Mouse (Mus musculus): Measurements from ENCODE around the gene Sppl2c.

Gene Sppl2c

DNA sequence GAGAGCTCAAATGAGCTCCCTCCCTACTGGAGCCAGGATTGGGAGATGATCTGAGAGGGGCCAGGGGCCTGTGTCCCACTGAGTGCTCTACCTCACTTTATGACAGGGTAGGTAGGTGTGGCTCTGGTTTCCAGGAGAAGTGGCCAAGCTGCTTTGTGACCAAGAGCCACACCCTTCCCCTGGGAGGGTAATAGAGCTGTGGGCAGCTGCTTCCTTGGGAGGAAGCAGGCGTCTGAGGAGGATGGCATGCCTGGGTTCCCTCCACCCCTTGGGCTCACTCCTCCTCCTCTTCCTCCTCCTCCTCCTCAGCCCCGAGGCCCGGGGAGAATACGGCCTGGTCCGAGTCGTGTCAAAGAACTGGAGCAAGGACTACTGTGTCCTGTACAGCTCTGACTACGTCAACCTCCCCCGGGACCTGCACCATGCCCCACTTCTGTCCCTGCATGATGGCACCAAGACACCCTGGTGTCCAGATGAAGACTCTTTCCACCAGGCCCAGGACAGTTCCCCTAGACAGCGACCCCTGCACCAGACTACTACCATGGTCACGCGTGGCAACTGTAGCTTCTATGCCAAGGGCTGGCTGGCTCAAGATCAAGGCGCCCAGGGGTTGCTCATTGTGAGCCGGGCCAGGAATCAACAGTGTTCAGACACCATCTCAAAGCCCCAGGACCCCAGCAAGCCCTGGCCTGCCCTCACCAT, at the start of gene Sppl2c:
Sppl2c (plus strand) TSS at position 193 of the 702 bp plus-strand sequence.
- no peak for DNase-seq

DNA sequence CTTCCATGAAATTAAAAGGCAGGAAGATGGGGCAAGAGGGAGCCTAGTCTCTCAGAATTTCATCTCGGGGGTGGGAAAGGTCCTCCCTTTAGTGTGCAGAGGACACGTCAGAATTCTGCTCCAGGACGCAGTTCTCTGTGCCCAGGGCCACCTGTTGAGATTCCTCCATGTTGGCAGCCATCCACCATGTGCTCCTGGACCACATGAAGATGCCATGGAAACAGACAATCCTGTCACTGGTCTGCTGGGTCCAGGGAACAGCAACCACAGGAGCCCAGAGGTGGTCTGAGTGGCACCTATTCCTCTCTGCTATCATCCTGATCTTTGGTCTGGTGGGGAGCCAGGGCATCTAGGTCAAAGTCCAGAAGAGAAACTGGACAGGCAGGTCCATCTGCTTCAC, 47.2 kb upstream of the Sppl2c start:
- no peak for DNase-seq

DNA sequence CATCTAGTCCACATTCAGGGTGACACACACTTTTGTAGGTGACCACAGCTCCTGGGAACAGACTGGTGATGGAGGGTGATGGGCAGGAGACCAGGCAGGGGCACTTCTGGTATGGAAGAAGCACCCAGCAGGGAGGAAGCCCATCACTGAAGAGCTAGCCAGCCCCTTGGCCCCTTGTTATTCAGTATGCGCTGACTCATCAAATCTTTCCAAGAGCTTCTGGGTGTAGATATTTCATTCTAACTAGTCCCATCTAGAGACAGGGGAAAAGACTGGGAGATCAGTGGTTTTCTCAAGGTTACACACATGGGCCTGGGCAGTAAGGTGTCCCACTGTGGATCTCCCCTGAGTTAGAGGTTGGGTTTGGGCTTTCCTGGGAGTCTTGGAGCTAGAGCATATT, 41.2 kb upstream of the Sppl2c start:
- no peak for DNase-seq

DNA sequence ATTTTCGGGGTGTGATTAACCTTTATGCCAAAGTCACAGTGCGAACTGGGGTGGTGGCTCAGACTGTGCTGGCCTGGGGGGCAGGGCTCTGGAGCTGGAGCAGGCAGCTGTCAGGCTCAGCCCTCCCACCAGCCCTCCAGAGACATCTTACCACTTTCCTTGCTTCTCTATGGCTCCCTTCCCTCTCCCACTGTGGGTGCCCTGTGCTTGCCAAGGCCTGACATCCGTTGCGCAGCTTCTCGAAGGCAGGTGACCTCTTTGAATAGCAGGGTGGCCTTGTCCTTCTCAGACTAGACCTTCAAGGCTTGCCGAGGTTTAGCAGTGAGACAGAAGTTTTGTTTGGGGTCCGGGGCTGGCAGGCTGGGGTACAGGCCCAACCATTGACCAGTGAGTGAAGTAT, 37.3 kb upstream of the Sppl2c start:
- DNase-seq: no peak

DNA sequence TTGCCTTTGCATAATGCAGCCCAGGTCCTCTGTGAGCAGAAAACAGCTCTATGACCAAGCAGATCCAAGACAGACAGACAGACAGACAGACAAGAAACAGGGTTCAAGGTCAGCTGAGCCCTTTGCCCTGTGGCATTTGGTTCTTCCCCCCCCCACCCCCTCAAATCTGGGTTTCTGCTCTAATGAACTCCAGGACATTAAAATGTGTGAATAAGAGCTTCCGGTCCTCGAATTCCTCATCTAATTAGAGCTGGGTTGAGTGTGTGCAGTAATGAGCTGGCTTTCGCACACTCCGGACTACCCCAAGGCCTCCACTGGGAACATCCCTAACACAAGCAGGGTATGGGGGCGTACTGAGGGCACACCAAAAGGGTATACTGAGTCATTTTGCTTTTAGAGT, 35.2 kb upstream of the Sppl2c start:
- no peak for DNase-seq

DNA sequence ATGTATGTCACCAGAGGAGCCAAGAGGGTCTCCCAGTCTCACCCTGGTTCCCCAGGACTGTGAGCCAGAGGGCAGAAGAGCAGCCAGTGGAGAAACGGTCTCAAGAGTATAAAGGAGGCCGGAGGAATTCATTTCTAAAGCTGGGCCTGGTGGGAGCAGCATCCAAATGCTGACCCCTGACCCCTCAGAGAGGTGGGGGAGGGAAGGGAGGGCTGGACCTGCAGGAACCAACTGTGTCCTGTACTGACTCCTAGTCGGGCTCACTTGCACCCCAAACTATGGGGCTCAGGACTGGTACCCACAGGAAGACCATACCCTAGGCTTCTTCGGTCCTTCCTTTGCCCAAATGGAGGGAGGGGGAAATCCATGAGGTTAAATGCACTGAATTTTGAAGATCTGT, 31.8 kb upstream of the Sppl2c start:
- no peak for DNase-seq

DNA sequence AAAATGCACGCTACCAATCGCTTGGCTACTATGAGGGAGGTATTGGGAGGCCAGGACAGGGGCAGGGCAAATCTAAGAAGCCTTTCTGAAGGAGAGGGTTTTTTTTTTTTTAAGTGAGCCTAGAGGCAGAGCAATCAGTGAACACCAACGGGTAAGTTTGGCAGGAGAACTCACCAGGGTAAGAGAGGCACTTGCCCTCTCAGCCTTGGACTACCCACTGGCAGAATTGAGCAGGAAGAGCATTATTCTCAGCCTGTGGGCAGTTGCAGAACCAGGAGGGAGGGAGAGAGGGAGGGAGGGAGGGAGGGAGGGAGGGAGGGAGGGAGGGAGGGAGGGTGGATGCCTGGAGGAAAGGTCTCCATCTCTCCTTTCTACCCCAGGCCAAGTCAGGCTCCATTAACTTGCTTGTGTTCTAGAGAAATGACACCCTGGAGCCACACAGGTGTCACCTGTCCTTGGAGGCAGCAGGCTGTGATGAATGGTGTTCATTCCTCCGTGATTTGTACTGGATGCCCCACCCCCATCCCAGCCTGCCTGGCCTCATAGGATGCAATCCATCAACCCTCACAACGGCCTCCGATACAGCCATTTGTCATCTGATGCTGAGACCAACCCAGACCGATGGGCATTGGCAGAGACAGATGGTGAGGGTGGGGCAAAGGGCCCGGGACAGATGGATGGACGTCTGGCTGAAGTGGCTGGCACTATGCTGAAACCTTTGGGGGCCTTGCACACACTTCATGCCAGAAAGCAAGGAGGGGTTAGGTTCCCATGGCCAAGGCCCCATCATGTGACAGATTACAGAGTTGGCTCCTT, 31.1 kb upstream of the Sppl2c start:
- DNase-seq: no peak

DNA sequence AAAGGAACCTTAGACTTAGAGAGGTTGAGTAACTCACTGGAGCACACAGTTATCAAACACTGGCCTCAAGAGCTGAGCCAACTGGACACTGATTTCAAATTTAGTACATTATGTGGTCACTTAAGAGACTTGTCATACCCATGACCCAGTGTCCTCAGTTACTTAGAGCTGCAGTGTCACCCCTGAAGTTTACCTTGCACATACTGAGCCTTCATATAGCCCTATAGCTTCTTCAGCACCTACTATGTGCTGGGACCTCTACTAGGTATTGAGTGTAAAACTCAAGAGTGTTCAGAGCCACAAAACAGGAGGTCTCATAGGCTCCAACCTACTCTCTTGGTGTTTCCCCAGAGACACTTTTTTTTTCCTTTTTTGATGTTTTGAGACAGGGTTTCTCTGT, 30.2 kb upstream of the Sppl2c start:
- DNase-seq: no peak

DNA sequence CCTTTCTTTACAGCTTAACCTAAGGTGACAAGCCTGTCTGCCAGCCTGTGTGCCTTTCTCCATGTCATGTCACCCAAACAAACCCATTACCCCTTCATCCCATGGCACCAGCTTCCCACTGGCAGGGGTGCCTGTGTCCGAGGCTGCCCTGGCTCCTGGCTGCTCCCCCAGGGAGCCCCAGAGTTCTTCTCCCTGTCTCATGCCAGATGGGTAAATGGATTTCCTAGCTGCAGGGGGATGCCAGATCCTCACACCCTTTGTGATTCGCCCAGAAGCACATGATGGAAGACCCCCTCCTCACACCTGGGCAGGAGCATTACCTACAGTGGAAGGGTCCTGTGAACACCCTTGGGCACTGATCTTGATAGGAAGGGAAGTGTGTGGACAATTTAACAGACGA, 29.7 kb upstream of the Sppl2c start:
- DNase-seq: no peak

DNA sequence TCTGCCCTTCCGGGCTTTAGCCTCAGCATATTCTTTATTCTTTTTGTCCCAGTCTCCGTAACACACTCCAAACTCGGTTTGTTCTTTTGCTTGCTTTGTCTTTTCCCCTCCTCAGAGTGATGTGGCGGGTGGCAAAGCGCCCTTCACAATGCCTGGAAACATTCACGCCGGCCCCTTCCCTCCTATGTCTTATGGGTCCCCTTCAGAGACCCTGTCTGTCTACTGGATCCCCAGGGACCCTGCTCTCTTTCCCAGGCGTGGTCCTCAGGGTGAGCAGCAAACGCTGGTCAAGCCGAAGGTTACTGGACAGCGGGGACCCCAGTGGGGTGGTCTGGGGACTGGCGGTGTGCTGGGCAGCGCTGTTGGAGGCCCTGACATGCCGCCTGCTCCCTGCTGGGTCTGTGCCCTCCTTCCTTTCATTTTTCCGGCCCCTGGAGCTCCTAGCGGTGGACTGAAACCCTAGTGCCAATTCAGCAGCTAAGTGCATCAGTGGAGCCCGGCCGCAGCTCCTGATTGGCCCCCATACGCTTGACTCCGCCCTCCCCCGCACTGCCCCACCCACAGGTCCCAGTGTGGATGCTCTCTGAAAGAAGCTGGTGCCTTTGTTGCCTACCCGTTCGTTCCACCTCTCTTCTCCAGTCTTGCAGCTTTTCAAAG, 28.4 kb upstream of the Sppl2c start:
- DNase-seq: peak; percentile 50

DNA sequence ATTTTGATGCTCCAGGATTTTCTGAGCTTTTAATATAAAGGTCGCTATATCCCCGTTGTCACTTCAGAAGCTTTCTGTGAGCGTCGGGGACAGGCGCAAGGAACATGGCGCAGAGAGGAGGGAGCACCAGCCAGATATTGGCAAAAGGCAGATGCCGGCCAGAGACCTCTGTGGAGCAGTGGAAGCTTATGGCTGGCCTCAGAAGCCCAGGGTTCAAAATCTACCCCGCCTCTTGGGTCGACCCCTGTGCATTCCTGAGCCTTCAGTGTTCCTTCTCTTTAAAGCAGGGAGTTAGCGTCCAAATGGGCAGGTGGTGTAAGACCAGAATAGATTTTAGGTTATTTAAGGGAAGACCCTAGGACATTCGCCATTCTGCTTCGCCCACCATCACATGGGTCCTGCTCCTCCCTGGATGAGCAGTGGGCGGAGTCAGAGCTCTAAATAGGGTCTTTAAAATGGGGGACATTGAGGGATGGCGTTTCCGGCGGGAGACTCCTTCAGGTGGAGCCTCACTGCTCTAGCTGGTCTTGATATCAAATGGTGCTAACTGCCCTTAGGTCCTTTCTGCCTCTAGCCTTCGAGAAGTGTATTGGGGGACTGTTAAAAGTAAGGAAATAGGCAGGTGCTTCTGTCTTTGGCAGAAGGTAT, 27.7 kb upstream of the Sppl2c start:
- DNase-seq: no peak

DNA sequence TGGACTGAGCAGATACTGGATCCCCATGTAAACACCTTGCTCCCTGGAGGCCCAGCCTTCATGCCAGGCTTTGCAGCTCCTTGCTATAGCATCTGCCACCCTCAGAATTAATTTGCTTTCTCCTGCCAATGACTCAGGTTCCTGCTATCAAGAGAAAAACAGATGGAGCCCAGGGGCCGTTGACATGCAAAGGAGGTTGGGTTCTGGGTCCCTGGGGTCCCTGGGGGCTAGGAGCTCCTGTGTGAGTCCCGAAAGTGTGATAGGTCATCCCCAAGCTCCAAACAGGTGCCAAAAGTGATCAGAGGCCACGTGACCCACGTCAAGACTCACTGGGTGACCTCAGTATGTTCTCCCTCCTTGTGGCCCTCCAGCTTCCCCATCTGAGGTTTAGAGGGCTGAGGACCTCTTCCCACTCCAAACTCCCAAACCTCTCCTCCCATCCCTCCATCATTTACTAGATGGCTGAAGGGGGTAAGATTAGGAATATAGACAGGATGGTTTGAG, 26.3 kb upstream of the Sppl2c start:
- DNase-seq: no peak

DNA sequence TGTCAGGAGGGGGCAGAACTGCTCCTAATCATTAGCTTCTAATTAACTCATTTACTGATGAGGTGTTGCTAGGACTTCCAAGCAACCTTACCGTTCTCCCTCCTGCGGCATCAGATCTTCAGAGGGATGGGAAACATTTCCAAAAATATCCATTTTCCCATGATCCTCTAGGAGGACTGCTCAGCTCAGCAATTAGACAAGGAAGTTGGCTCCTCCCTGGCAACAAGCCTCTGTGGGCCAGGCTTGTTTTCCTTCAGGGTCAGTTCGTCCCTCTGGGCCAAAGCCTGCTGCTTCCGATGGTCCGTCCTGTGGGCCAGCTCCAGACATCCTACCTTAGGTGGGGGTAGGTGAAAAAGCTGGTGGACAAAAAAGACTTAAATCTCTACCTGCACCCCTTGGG, 25.0 kb upstream of the Sppl2c start:
- DNase-seq: no peak

DNA sequence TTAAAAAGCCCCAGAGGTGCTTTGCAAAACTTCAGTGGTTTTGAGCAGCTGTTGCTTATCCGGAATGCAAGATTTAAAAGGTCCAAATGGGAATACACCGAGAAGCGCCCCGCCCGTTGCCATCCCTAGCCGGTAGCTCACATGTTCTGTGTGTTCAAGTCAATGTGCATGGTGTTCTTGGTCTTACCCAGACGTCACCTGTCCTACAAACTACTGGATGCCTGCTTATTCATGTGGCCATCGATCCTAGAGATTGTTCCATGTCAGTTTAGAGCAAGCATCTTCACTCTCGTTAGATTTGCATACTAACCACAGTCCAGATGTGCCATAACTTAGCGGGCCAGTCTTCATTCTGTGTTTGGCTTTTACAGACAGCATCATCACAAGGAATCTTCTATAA, 21.9 kb upstream of the Sppl2c start:
- DNase-seq: no peak

DNA sequence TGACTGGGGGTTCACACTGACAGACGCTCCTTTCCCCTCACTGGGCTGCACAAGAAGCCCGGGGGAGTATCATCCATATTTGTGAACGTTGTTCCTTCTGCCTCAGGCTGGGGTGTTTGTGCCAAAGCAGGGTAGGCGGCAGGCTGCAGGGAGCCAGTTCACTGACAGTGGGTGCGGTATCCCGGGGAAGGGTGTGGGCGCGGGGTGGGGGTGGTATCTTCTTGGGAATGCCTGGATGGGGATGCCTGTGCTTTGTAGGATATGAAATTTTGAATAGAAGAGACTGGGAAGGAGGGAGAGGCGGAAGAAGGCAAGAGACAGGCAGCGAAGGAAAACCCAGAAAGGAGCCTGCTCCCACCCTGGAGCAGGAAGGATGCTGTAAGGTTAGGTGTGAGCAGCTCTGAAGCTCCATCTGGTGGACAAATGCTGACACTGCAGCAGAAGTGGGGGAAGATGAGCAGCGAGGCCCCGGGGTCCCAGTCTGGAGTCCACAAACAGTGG, 14.8 kb upstream of the Sppl2c start:
- DNase-seq: peak; percentile 46

DNA sequence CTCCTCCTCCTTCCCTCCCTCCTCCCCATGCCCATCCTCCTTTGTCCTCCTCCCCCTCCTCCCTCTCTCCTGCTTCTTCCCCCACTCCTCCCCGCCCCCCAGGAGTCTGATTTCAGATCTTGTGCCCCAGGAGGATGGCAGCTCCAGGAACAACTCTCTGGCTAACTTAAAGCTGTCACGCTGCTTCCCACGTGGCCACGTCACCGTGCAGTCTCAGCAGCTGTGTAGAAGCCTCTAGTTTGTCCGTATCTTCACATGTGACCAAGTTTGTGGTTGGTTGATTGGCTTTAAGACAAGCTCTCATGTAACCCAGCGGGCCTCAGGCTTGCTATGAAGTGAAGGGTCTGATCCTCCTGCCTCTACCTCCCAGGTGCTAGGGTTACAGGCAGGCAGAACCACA, 7.2 kb upstream of the Sppl2c start:
- DNase-seq: no peak

DNA sequence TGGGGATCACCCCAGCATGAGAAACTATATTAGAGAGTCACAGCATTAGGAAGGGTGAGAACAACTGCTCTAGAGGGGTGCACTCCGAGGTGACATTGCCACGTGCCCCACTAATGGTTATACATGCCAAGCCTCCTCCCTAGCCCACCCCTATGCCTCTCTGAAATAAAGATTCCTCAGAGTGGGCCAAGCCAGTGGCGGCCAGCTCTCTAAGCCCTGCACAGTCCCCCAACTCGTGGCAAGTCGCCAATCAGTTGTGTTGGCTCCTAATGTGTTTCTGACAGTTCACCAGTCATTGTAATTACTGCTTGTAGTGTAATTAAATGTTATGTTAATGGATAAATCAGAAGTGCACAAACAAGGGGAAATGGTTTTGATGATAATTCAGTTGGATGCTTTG, 6.3 kb upstream of the Sppl2c start:
- no peak for DNase-seq

DNA sequence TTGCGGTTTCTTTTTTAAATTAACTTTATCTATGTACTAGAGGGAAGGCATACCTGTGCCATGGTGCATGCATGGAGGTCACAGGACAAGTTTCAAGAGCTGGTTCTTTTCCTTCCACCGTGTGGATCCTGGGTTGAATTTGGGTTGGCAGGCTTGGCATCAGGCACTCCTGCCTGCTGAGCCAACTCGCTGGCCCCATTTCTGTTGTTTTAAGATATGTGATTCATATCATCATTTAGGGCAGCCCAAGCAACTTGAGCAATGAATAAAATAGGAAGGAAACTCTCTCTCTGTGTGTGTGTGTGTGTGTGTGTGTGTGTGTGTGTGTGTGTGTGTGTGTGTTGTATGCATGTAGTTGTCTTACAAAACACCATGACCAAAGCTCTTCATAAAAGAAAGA, 4.0 kb upstream of the Sppl2c start:
- no peak for DNase-seq

DNA sequence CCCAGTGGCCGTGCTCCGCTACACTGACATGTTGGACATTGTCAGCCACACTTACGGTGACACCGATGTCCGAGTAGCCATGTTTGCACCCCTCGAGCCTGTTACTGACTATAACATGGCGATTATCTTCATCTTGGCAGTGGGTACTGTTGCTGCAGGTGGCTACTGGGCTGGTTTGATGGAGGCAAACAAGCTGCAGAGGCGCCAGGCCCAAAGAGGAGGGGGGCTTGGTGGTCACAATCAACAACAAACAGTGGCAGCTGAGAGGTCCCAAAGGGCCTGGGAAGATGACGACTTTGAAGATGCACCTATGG, 667 bp downstream of the Sppl2c start:
- DNase-seq: no peak

DNA sequence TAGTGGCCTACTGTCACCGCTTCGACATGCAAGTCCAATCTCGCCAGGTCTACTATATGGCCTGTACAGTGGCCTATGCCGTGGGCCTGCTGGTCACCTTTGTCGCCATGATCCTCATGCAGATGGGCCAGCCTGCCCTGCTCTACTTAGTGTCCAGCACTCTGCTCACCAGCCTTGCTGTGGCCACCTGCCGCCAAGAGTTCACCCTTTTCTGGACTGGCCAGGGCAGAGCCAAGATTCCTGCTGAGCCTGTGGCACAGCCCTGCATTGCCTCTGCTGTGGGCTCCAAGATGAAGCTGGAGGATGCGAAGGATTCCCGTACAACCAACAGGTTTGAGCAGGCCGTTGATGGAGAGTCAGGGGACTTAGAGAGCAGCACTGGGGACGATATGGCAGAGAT, 1.6 kb downstream of the Sppl2c start:
- DNase-seq: no peak

DNA sequence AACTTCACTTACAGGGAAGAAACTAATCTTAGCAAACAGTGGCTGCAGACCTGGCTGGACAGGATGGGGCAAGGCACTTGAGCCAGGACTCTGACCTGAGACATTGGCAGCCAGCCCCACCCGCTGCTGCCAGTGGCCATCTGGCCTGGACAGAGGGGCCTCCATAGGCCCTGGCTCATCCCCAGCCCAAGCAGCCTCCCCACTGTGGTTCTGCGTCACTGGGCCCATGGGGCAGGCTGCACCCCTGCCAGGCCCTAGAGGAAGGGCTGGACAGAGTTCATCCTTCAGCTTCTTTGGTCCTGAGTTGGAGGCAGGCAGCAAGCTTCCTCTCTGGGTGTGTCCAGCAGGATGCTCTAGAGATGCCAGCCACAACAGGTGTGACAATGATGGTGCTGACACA, 3.9 kb downstream of the Sppl2c start:
- DNase-seq: no peak

DNA sequence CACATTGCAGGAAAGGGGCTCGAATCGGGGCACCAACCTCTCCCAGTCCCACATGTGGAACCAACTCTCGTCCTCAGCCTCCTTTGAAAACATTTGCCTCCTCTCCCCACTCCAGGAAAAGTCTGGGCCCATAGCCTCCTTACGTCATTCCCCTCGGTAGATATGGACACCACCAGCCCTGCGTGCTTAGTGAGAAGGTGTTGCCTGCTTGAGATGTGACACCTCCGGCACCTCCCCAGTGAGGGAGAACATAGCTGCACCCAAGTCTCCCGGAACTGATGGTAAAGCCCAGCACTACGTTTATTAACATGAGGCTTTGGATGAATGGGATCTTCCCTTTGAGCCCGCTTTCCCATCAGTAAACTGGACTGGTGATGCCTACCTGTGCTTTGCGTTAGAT, 9.3 kb downstream of the Sppl2c start:
- DNase-seq: no peak

DNA sequence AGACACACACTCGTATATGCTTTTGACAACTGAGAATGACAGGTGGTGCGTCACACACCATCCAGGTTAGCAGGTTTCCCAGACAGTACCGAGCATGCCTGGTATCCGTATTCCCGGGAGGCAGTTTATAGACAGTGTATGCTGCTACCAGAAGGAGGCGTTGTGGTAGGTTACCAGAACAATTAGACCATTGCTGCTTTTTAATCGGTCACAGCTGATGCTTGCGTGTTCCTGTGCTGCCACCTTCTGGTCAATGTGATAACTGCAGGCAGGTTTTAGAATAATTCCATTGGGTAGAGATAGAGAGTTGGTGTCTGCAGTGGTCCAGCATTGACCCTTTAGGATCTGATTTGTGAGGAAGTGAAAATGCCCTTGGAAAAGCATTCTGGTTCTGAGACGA, 9.7 kb downstream of the Sppl2c start:
- DNase-seq: peak; percentile 67

All from liver (tissue).